Mouse (Mus musculus) embryonic facial prominence, embryonic 14.5 days (tissue): ENCODE measurements at regions not wholly inside any gene's neighbourhood (a gene's known extent, or its start where the extent isn't known, plus 50 kb on each side); places are given as distances from the start of the nearest gene placed in this dataset.

Experiments
- ATAC-seq: fragments of 200-750 bp; cut with Nextera tagmentation; 2 replicates; pipeline ENCODE4 v1.8.0; 2017; ENCODE audit warnings: low read depth, moderate number of reproducible peaks, moderate TSS enrichment
- DNase-seq: peaks from one replicate; pipeline ENCODE4 v3.0.0-alpha.2; 2015; ENCODE audit warnings: low spot score
- H3K27ac ChIP-seq: fragments of 300-500 bp; sonication (generic); replicated peaks from 2 replicates; pipeline ENCODE4 v1.5.1; 2014; ENCODE audit warnings: low read depth, mild to moderate bottlenecking, low read length, moderate library complexity
- H3K27me3 ChIP-seq: fragments of 300-500 bp; sonication (generic); replicated peaks from 2 replicates; pipeline ENCODE4 v1.6.1; 2014; ENCODE audit warnings: low read length; ENCODE audit not compliant: control insufficient read depth, insufficient read depth
- H3K36me3 ChIP-seq: fragments of 300-500 bp; sonication (generic); 2 replicates; pipeline ENCODE4 v1.6.1; 2014; ENCODE audit warnings: low read length, mixed read lengths; ENCODE audit not compliant: control insufficient read depth, insufficient read depth
- H3K4me1 ChIP-seq: fragments of 300-500 bp; sonication (generic); 2 replicates; pipeline ENCODE4 v1.6.1; 2014; ENCODE audit warnings: antibody characterized with exemption, low read length; ENCODE audit not compliant: control insufficient read depth, insufficient read depth
- H3K4me2 ChIP-seq: fragments of 300-500 bp; sonication (generic); 2 replicates; pipeline ENCODE4 v1.6.1; 2014; ENCODE audit warnings: low read depth, mild to moderate bottlenecking, low read length, moderate library complexity, mixed read lengths
- H3K4me3 ChIP-seq: fragments of 300-500 bp; sonication (generic); 2 replicates; pipeline ENCODE4 v1.5.1; 2014; ENCODE audit warnings: low read depth, mild to moderate bottlenecking, low read length
- H3K9ac ChIP-seq: fragments of 300-500 bp; sonication (generic); 2 replicates; pipeline ENCODE4 v1.6.1; 2014; ENCODE audit warnings: low read depth, mild to moderate bottlenecking, low read length, moderate library complexity, mixed read lengths
- H3K9me3 ChIP-seq: fragments of 300-500 bp; sonication (generic); 2 replicates; pipeline ENCODE4 v1.6.1; 2016; ENCODE audit warnings: low read length; ENCODE audit not compliant: control insufficient read depth
- WGBS: fragments of 180-500 bp; shearing (Covaris S2); extraction: QIAGEN DNeasy Blood & Tissue Kit; methylation state at CpG from one replicate; pipeline ENCODE4 v1.1.7; 2014; 5-methylcytosine and 5-hydroxymethylcytosine counted together

- Histone ChIP-seq H3K36me3 (no peaks in the 10 kb centered on the region), H3K4me3 (no peak overlapping the region), H3K27ac (no peak overlapping the region), H3K4me1 (no peaks in the 10 kb centered on the region), H3K4me2 (no peak overlapping the region), H3K9ac (no peak overlapping the region), H3K27me3 (no peaks in the 10 kb centered on the region), H3K9me3 (no peaks in the 10 kb centered on the region)
- ATAC-seq (no peak), DNase-seq (peak; percentile 40)
- WGBS, result 67% methylated on average over 1 of the region's 1 CpGs
These were observed 389.2 kb downstream of the Lrfn5 start for GRCm38 (mm10) chr12:61912146-61912545.

GRCm38 (mm10) chr12:61923331-61923730 lies 400.4 kb downstream of the Lrfn5 start:
- Histone ChIP-seq H3K9me3 (no peaks in the 10 kb centered on the region), H3K36me3 (no peaks in the 10 kb centered on the region), H3K4me1 (no peaks in the 10 kb centered on the region), H3K4me2 (no peak overlapping the region), H3K27ac (no peak overlapping the region), H3K27me3 (no peaks in the 10 kb centered on the region), H3K4me3 (no peak overlapping the region), H3K9ac (no peak overlapping the region)
- DNase-seq (no peak), ATAC-seq (no peak)
- WGBS, result 10% methylated on average over 1 of the region's 1 CpGs

- no peak for ATAC-seq
These were observed 402.4 kb downstream of the Lrfn5 start for GRCm38 (mm10) chr12:61925266-61925861.

More at GRCm38 (mm10) chr12:61925266-61925861, 402.4 kb downstream of the Lrfn5 start:
- no peak overlapping the region for H3K4me3 ChIP-seq
- no peak overlapping the region for H3K9ac ChIP-seq
- no peak overlapping the region for H3K4me2 ChIP-seq
- no peaks in the 10 kb centered on the region for H3K4me1 ChIP-seq
- H3K36me3 ChIP-seq, result no peaks in the 10 kb centered on the region
- DNase-seq, result no peak
- H3K9me3 ChIP-seq, result no peaks in the 10 kb centered on the region
- H3K27ac ChIP-seq, result no peak overlapping the region
- no peaks in the 10 kb centered on the region for H3K27me3 ChIP-seq
